Mouse (Mus musculus) Patski (cell line): ENCODE results near the gene Sec11a. TPM values are rescaled to one million over a fixed set of nuclear protein-coding genes. Genes with fewer than 3 reads are reported as not detected.

Source experiments
- ATAC-seq: fragments of 100-300 bp; one replicate; pipeline ENCODE4 v1.8.0; 2021
- CTCF ChIA-PET: fragments of 350-600 bp; sonication (Branson Sonifier 250); formaldehyde crosslinking; loops from one replicate; lab custom pipeline; 2022; ENCODE audit warnings: inconsistent platforms; lab: Charles Lee
- POLR2A ChIA-PET: fragments of 350-600 bp; sonication (Branson Sonifier 250); formaldehyde crosslinking; loops from one replicate; lab custom pipeline; 2022; ENCODE audit warnings: antibody characterized with exemption, inconsistent platforms; lab: Charles Lee
- DNase-seq: peaks from one replicate; pipeline ENCODE4 v3.0.0-alpha.2; 2011; ENCODE audit warnings: low read depth, low spot score
- H3K27me3 ChIP-seq: fragments of 371-371 bp; one replicate; pipeline ENCODE4 v1.5.1; 2021
- CTCF ChIP-seq: fragments of 100-300 bp; IDR thresholded peaks from one replicate; pipeline ENCODE4 v1.5.1; 2021
- in situ Hi-C: fragments of 300-500 bp; cut with MboI; formaldehyde crosslinking; loops from 3 replicates; pipeline ENCODE4 v1.11.1; 2018; ENCODE audit warnings: low pct_unique_long_range_greater_than_20kb, mixed read lengths
- polyA plus RNA-seq: library from polyadenylated mRNA; unstranded; gene quantifications from one replicate; pipeline ENCODE4 v1.2.3, GENCODE M21; 2021

Sec11a gene
- polyA plus RNA-seq, 1 experiment from 2014 or later, result 169 TPM

DNA sequence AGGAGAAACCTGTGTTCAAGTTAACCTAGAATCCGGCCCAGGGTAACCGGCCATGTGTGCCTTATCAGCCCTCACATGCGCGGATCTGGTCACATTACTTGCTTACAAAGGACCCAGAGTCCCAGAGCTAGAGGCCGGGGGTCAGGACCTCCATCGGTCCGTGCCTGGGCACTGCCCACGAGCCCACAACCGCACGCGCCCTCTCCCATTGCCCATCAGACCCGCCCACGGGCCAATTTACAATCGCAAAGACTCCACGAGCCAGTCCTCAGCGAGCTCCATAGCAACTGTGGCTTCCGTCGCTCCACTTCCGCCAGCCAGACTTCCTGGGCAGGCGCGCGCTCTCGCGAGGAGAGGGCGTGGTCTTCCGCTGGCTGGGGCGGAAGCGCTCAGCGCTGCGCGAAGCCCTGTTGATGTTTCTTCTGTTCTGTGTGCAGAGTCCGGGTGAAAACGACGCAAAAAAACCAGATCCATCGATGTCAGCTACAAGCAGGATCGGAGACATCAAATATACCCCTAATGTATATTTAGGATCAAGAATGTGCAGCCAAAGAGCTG, 46.6 kb downstream of the Sec11a start, which contains the start of gene Wdr73:
Gene Wdr73, minus strand, starts transcription at position 326 of the 558 bp plus-strand sequence.
- in situ Hi-C loops, result no loop called here
- peak; percentile 89 for ATAC-seq
- CTCF ChIA-PET, result interaction anchor here (1.2 to 2.0 kb wide), 5 partner anchors 12 to 44 kb away, joined by 3 to 9 read pairs (median 5); no protein-coding TSS in a partner anchor
- H3K27me3 ChIP-seq, result no peaks in the 10 kb centered on the region
- no peak for TF ChIP-seq CTCF
- peak; percentile 63 for DNase-seq
- POLR2A ChIA-PET, result interaction anchor here (0.7 to 2.6 kb wide), 4 partner anchors 11 to 391 kb away, joined by 3 to 11 read pairs (median 4); partner anchors contain the start of gene Zscan2

DNA sequence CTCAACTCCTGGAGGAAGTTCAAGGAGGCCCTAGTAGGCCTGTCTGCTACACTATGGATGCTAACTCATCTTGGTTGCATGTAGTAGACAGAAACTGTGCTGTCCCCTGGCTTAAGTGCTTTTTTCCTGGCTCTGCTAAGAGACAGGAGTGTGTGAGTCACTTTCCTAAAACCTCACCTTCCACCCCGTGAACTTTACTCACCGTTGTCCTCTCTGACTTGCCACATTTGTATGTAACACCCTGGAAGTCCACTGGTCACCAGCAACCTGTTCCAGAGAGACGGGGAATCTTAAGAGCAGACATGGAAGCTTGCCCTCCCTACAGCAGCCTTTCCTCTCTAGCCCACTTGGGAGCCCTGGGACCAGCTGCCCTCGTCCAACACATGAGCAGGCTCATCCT, 49.9 kb downstream of the Sec11a start:
- POLR2A ChIA-PET, result interaction anchor here (0.5 kb wide), 1 partner anchor 43 kb away, joined by 3 read pairs; no protein-coding TSS in a partner anchor

DNA sequence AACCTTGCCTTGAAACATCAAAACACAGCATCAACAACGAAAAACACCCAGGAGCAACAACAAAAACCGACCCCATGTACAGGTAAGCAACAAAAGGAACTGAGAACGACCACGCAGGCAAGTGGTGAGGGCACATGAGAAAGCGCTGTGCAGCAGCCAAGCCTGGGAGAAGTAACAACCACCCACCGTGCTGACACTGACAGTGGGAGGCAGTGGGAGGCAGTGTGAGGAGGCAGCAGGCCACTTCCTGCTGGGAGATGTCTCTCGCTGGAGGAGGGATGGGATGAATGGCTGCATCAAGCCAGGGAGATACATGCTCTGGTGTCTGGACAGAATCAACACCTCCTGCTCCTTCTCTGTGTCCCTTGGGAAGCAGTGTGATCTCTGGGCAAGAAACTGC, 50.4 kb downstream of the Sec11a start:
- TF ChIP-seq CTCF, result no peak
- no peaks in the 10 kb centered on the region for H3K27me3 ChIP-seq
- POLR2A ChIA-PET, result no interaction called here
- in situ Hi-C loops, result no loop called here
- DNase-seq, result no peak
- no peak for ATAC-seq
- CTCF ChIA-PET, result no interaction called here

More for the DNA sequence above, 49.9 kb downstream of the Sec11a start:
- H3K27me3 ChIP-seq, result no peaks in the 10 kb centered on the region
- TF ChIP-seq CTCF, result no peak
- CTCF ChIA-PET, result no interaction called here
- ATAC-seq (no peak), DNase-seq (no peak)
- in situ Hi-C loops, result no loop called here

DNA sequence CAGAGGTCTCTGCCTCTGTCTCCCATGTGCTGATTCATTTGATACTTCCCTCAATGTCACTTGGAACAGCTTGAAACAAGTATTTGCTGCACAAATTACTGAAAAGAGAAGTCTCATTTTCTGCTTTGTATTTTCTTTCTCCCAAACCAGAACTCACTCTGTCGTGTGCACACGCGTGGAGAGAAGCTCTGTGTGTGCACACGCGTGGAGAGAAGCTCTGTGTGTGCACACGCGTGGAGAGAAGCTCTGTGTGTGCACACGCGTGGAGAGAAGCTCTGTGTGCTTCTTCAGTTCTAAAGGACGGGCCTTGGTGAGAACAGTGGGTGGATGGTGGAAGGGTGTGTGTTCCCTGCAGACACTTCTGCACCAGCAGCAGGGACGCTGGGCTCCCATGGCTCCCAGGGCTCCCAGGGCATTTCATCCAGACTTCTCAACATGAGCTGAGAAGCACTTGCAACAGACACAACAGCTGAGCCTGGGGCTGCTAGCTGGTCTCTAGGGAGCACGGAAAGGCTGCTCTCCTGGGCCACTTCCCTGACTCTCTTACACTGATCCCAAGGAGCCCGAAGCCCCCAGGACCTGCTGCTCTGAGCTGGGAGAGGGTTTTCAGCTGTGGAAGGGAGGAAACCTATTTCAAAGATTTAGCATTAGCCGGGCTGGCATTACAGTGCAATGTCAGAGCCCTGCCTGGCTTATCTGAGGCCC, 52.6 kb downstream of the Sec11a start:
- ChIA-PET CTCF (no interaction called here), POLR2A (no interaction called here)
- ATAC-seq (no peak), DNase-seq (no peak)
- in situ Hi-C loops, result no loop called here
- H3K27me3 ChIP-seq, result no peaks in the 10 kb centered on the region
- no peak for TF ChIP-seq CTCF

DNA sequence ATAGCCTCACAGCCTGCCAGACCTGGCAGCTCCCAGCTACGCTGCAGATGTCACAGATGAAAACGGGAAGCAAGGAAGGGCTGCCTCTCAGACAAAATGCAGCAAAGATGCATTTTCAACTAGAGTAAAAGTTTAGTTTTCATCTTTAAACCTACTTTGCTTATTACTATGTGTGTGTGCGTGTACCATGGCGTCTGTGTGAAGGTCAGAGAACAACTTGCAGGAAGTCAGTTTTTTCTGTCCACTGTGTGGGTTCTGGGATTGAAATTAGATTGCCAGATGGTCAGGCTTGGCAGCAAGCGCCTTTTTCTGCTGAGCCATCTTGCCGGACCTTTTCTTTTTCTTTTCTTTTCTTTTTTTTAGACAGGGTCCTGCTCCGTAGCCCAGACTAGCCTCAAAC, 53.4 kb downstream of the Sec11a start:
- ChIA-PET POLR2A (interaction anchor here (0.6 kb wide), 1 partner anchor 186 kb away, joined by 5 read pairs; no protein-coding TSS in a partner anchor), CTCF (no interaction called here)
- H3K27me3 ChIP-seq, result no peaks in the 10 kb centered on the region
- in situ Hi-C loops, result no loop called here
- no peak for TF ChIP-seq CTCF
- no peak for DNase-seq
- ATAC-seq, result no peak

DNA sequence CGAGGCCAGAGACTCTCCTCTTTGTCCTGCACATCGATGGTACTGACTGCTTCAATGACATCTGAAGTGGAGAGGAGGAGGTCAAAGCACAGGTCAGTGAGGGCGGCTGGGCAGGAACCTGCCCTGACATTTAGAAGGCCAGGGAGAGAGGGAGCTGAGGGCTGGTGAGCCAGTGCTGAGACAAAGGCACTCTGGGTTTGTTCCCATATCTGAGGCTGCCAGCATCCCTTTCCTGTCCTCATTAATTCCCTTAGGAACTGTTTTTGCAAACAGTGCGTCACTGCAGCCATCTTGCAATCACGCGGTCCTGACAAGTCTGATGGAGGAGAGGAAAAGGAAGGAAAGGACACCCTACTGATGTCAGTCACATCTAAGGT, 53.8 kb downstream of the Sec11a start:
- no peak for DNase-seq
- CTCF ChIA-PET, result no interaction called here
- no peak for ATAC-seq
- TF ChIP-seq CTCF, result no peak
- no peaks in the 10 kb centered on the region for H3K27me3 ChIP-seq
- in situ Hi-C loops, result no loop called here
- POLR2A ChIA-PET, result interaction anchor here (0.6 kb wide), 1 partner anchor 186 kb away, joined by 5 read pairs; no protein-coding TSS in a partner anchor

DNA sequence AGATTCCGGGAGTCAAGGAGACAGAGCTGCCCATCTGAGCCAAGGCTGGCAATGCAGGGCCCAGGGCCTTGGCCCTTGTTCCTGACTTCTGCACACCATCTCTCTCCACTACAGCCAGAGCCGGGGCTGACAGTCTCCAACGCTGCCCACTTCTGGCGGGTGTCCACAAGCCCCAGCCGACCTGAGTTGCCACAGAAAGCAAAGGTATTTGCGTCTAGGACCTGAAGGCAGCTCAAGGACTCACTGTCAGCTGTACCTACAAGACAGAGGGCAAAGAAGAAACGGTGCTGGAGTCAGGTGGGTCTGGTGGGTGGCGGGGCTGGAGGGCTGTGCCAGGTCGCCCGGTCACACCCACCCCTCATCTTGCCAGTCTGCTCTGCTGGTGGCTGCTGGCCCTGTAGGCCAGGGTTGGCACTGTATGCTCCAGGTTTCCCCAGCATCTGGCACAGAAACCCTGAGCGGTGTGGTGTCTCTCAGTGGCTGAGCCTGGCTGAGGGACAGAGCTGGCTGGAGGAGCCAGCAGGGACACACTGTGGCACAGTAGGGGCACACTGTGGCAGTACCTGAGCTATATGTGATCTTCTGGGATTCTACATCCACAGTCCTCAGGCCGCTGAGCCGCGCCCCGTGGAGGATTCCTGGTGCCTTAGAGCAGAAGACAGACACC, 54.4 kb downstream of the Sec11a start:
- ChIA-PET CTCF (interaction anchor here (0.7 kb wide), 1 partner anchor 156 kb away, joined by 3 read pairs; no protein-coding TSS in a partner anchor), POLR2A (no interaction called here)
- in situ Hi-C loops, result no loop called here
- no peak for ATAC-seq
- DNase-seq, result no peak
- TF ChIP-seq CTCF, result no peak
- no peaks in the 10 kb centered on the region for H3K27me3 ChIP-seq

DNA sequence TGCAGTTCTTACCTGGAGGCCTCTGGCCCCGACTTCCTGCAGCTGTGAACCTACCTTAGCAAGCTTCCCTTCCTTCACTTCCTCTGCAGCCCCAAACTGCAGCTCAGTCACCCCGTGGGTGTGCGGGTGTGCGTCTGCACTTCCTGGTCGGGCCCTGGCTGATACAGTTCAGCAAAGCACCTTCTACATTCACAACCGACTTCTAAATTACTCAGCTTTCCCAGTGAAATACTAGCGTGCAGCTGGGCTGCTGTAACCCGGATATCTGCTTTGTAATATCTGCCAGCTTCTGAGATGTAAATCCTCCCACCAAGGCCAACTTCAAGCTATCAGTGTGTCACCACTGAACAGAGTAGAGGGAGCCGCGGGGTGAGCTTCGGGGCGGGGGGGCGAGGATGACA, 57.7 kb downstream of the Sec11a start:
- CTCF ChIA-PET, result interaction anchor here (1.0 to 2.4 kb wide), 4 partner anchors 10 to 265 kb away, joined by 3 to 9 read pairs (median 3); partner anchors contain the start of gene Wdr73
- TF ChIP-seq CTCF, result no peak
- H3K27me3 ChIP-seq, result no peaks in the 10 kb centered on the region
- DNase-seq (no peak), ATAC-seq (no peak)
- in situ Hi-C loops, result loop anchor here (10.0 kb wide), 1 partner anchor 165 kb away; the partner anchor contains the start of gene Alpk3
- POLR2A ChIA-PET, result interaction anchor here (2.2 kb wide), 1 partner anchor 11 kb away, joined by 11 read pairs; the partner anchor contains the start of gene Wdr73

DNA sequence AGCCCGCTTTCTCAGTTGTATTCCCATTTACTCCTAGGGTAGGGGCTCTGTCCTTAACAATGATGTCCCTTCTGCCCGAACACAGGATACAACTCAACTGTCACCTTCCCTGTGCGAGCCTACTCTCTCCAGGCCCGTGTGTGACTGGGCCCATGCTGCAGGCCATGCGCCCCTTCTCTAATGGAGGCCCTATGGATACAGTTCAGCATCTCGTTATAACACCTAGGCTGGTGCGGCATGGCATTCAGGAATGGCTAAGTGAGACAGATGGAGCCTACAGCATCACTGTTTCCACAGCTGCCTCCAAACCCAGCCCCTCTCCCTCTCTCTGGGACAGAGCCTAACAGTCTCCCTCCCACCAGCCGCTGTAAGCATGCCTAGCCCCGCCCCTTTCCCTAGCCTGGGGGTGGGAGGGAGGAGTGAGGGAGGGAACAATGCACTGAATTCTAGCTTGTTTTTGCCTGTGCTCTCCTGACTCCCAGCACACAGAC, 58.5 kb downstream of the Sec11a start:
- POLR2A ChIA-PET, result interaction anchor here (1.0 to 2.2 kb wide), 2 partner anchors 12 to 148 kb away, joined by 3 to 11 read pairs; partner anchors contain the start of gene Wdr73
- DNase-seq, result no peak
- no peaks in the 10 kb centered on the region for H3K27me3 ChIP-seq
- no peak for TF ChIP-seq CTCF
- no peak for ATAC-seq
- in situ Hi-C loops, result loop anchor here (10.0 kb wide), 1 partner anchor 166 kb away; the partner anchor contains the start of gene Alpk3
- CTCF ChIA-PET, result interaction anchor here (1.0 to 2.4 kb wide), 5 partner anchors 11 to 266 kb away, joined by 3 to 9 read pairs (median 3); partner anchors contain the start of gene Wdr73

DNA sequence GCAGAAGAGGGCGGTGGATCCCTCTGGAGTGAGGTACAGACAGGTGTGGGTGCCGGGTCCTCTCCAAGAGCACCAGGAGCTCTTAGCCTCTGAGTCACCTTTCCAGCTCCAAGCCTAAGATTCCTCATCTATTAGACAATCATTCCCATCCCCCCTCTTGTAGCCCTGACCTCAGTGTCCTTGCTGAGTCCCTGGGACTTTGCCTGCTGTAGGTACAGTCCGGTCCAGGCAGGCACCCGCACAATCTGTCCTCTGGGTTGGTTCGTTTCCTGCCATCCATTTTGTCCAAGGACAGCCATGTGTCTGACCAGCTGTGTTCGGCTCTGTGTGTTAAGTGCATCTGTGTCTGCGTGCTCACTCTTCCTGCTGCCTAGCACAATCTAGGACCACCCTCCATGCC, 59.0 kb downstream of the Sec11a start:
- ATAC-seq, result peak; percentile 40
- no peaks in the 10 kb centered on the region for H3K27me3 ChIP-seq
- ChIA-PET POLR2A (interaction anchor here (0.8 to 2.2 kb wide), 3 partner anchors 12 to 148 kb away, joined by 3 to 11 read pairs (median 3); partner anchors contain the start of gene Wdr73), CTCF (interaction anchor here (0.8 to 2.4 kb wide), 6 partner anchors 10 to 266 kb away, joined by 3 to 9 read pairs (median 3); partner anchors contain the start of gene Wdr73)
- in situ Hi-C loops, result loop anchor here (10.0 kb wide), 1 partner anchor 166 kb away; the partner anchor contains the start of gene Alpk3
- TF ChIP-seq CTCF, result no peak
- DNase-seq, result no peak
